Mouse (Mus musculus) heart, adult 18-20 months (tissue): ENCODE data around the gene Tiprl. TPM values are rescaled to one million over a fixed set of nuclear protein-coding genes. Genes with fewer than 3 reads are reported as not detected.

Experiments
- DNase-seq, 2 experiments: peaks; one replicate each; pipeline ENCODE4 v3.0.0; 2021 to 2022; ENCODE audit warnings: mixed read lengths in 1 of 2
- long read RNA-seq, 2 experiments: library from polyadenylated mRNA; stranded (forward); transcript quantifications; one replicate each; pipeline ENCODE4 v2.0.0; 2021
- total RNA-seq, 2 experiments: library from RNA; stranded (reverse); gene quantifications; 2 replicates each; pipeline ENCODE4 v1.2.3; 2021

Gene Tiprl
- total RNA-seq: 10 to 100 TPM; 34.6 to 45.4 TPM
- long read RNA-seq, experiment 1, full-length matches to known transcripts: 34 of 38 reads
- long read RNA-seq, experiment 1, partial matches to known transcripts: 0 of 38 reads
- long read RNA-seq, experiment 1, other reads (novel, unspliced or antisense): 4 of 38 reads
- long read RNA-seq, experiment 2, full-length matches to known transcripts: 22 of 24 reads
- long read RNA-seq, experiment 2, partial matches to known transcripts: 1 of 24 reads
- long read RNA-seq, experiment 2, other reads (novel, unspliced or antisense): 1 of 24 reads

GRCm38 (mm10) chr1:165236321-165237298 is at the start of gene Tiprl:
TSS of gene Tiprl (minus strand) at chr1:165236996.
- peak; percentile 98 to 99 for DNase-seq

GRCm38 (mm10) chr1:165284096-165284495 is 47.3 kb upstream of the Tiprl start:
- no peak for DNase-seq

- no peak for DNase-seq
These were observed 46.2 kb upstream of the Tiprl start for GRCm38 (mm10) chr1:165282967-165283345.

- DNase-seq: no peak
These were observed 45.6 kb upstream of the Tiprl start for GRCm38 (mm10) chr1:165282222-165282966.

GRCm38 (mm10) chr1:165281351-165282221 is 44.8 kb upstream of the Tiprl start:
- DNase-seq: peak; percentile 75 to 82

- no peak for DNase-seq
These were observed 43.9 kb upstream of the Tiprl start for GRCm38 (mm10) chr1:165280741-165281140.

- no peak for DNase-seq
These were observed 38.1 kb upstream of the Tiprl start for GRCm38 (mm10) chr1:165274946-165275345.

- peak; percentile 43 to 87 for DNase-seq
These were observed 15.4 kb upstream of the Tiprl start for GRCm38 (mm10) chr1:165252027-165252671.

- no peak for DNase-seq
These were observed 13.8 kb upstream of the Tiprl start for GRCm38 (mm10) chr1:165250546-165250945.

GRCm38 (mm10) chr1:165248842-165249241 is 12.0 kb upstream of the Tiprl start:
- no peak for DNase-seq

GRCm38 (mm10) chr1:165247788-165248187 is 11.0 kb upstream of the Tiprl start:
- no peak for DNase-seq

- DNase-seq: peak; percentile 50 to 58
These were observed 10.3 kb upstream of the Tiprl start for GRCm38 (mm10) chr1:165247085-165247484.

- DNase-seq: no peak
These were observed 9.8 kb upstream of the Tiprl start for GRCm38 (mm10) chr1:165246587-165246986.

GRCm38 (mm10) chr1:165235846-165236245 is 950 bp downstream of the Tiprl start:
- no peak for DNase-seq

GRCm38 (mm10) chr1:165233806-165234205 is 3.0 kb downstream of the Tiprl start:
- DNase-seq: no peak

- DNase-seq: no peak
These were observed 6.1 kb downstream of the Tiprl start for GRCm38 (mm10) chr1:165230691-165231090.

- DNase-seq: no peak
These were observed 7.2 kb downstream of the Tiprl start for GRCm38 (mm10) chr1:165229577-165229976.

GRCm38 (mm10) chr1:165217023-165217589 is 19.7 kb downstream of the Tiprl start:
- no peak for DNase-seq

GRCm38 (mm10) chr1:165215831-165216230 is 21.0 kb downstream of the Tiprl start:
- peak in 1 of 2 experiments; percentile 25 for DNase-seq

GRCm38 (mm10) chr1:165205591-165205990 is 31.2 kb downstream of the Tiprl start:
- no peak for DNase-seq
